Mouse (Mus musculus) adrenal gland, postnatal 36 days (tissue): ENCODE results near the gene Srebf2. TPM values are rescaled to one million over a fixed set of nuclear protein-coding genes. Genes with fewer than 3 reads are reported as not detected.
"Not testable (repeated sequence)": the region's sequence is repeated elsewhere in the genome, so short reads cannot be mapped to it uniquely, and the experiment has no call there.

Source experiments
- DNase-seq, 2 experiments: peaks; one replicate each; pipeline ENCODE4 v3.0.0; 2021; ENCODE audit warnings: mixed read lengths in 1 of 2
- long read RNA-seq, 2 experiments: library from polyadenylated mRNA; stranded (forward); transcript quantifications; one replicate each; pipeline ENCODE4 v2.0.0; 2021; ENCODE audit warnings: borderline sequencing depth in 2 of 2
- total RNA-seq, 2 experiments: library from RNA; stranded (reverse); gene quantifications; 2 replicates each; pipeline ENCODE4 v1.2.3; 2021

Srebf2 gene
- total RNA-seq = 100 to 1,000 TPM in 1 of 2 experiments, 10 to 100 TPM in 1; 80.3 to 113 TPM
- long read RNA-seq, experiment 1, full-length matches to known transcripts = 6 of 38 reads
- long read RNA-seq, experiment 1, partial matches to known transcripts = 20 of 38 reads
- long read RNA-seq, experiment 1, other reads (novel, unspliced or antisense) = 12 of 38 reads
- long read RNA-seq, experiment 2, full-length matches to known transcripts = 9 of 18 reads
- long read RNA-seq, experiment 2, partial matches to known transcripts = 2 of 18 reads
- long read RNA-seq, experiment 2, other reads (novel, unspliced or antisense) = 7 of 18 reads

DNA sequence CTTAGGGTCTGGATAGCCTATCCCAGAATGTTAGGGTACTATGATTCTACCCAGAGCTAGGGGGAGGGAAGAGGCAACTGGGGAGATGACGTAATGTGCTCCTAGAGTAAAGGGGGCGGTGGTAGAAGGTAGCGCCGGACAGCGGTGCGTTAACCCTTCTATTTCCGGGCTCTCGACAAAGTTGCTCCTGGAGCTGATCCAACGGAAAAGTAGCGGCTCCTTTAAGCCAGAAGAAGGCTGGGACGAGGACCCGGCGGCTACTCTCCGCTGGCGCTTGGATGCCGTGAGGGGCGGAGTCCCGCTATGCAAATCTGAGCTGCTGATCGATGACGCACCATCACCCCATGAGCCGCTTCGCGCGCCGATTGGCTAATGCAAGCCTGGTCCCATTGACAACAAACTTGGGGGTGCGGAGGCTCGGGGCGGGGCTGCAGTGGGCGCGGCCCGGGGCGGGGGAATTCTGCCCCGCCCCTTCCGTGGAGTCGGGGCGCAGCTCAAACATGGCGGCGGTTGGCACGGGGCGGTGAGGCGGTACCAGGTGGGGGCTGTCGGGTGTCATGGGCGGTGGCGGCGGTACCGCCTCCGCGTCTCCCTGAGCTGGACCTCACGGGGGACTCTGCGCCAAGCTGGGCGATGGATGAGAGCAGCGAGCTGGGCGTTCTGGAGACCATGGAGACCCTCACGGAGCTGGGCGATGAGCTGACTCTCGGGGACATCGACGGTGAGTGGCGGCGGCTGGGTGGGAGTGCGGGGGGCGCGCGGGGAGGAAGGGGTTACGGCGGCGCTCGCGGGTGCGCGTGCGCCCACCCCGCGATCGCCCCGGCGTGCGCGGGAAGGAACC is at the start of gene Srebf2:
Gene Srebf2 (plus strand): TSS at position 412 of the 841 bp plus-strand sequence.
- DNase-seq = peak; percentile 99

DNA sequence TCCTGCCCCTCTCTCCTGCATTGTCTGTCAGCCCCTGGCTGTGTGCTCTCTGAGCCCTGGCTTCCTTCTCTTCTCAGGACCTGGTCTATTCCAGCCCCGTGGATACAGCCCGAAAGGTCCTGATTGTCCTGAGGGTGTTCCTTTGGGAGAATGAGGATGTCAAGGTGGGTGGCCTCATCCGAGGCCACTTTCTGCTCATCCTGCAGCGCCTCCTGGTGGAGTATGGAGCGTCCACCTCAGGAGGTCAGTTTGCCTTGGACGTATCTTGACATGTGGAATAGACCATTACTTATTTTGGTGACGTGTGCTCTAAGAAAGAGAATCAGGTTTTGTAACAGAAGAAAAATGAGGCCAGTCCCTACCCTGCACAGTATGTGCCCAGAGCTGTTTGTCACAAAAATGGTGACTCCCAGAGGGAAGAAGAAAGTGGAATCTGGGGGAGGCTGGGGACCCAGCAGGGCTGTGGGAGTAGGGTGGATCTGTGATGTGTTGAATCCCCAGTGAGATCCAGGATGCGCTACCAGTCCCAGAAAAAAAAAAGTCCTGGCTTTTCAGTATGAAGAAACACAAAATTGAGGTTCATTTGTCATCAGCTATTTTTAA is 39.9 kb upstream of the Srebf2 start:
- peak; percentile 76 to 79 for DNase-seq

DNA sequence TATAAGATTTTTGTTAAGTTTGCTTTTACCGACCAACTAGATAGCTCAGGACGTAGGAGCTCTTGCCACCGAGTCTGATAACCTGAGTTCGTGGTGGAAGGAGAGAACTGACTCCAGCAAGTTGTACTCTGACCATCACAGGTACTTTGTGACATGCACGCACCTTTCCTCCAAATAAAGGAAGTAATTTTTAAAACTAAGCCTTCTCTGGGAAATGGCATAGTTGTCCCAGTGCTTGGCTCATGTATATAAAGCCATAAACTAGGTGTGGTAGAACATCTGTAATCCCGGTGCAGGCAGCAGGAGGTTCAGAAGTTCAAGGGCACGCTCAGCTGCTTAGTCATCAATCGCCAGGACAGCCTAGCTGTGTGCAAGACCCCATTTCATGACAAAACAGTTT is 26.4 kb upstream of the Srebf2 start:
- no peak for DNase-seq

DNA sequence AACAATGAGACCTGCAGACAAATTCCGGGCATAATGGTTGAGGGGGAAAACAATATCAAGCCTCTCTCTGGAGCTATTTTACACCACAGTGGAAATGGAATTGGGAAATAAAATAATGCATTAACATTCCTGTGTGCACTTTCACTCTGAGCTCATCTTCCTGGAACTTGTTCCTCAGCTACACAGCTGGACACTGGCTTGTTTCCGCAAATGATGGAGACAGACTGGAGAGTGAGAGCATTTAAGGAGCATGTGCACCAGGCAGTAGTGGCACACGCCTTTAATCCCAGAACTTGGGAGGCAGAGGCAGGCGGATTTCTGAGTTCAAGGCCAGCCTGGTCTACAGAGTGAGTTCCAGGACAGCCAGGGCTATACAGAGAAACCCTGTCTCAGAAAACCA is 20.3 kb upstream of the Srebf2 start:
- DNase-seq = not testable (repeated sequence)

DNA sequence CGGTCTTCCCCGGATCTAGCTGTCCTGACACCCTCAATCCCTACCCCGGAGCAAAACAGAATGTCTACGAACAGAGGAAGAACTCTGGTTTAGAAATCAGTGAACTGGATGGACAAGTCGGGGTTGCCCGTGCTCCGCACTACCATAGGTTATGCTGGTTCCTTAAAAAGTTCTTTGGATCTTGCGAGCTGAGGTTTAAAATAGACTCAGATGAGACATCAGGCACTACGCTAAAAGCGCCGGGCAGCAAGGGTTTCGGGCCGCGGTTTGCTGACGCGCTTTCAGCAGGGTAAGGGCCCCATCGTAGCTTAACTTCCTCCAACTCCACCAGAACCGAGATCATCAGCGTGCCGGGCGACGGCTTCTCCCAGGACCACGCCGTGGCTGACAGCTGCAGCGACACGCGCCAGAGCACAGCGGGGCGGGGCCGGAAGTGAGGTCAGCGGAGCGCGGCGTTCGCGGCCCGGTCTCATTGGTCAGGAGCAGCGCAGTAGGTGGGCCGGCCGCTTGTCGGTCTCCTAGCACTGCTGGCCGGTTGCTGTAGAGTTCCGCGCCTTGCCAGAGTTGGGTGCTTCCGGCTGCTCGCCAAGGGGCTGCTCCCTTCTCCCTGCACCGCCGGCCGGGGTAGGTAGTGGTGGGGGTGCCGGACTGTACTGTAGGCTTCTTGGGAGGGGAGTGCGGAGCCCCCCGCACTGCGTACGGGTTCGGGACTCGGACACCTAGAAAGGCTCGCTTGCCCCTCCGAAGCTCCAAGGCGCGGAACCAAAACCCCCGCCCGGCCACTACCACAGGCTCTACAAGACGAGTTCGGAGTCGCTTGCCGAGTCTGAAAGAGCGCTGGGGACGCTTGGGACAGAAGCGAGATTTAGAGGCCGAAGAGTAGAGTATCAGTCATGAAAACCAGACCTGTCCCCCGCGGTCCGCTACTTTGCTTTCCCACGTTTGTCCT is 19.3 kb upstream of the Srebf2 start, which contains the start of gene Ccdc134:
Gene Ccdc134 (plus strand): TSS at position 497 of the 949 bp plus-strand sequence.
- peak; percentile 98 to 99 for DNase-seq

DNA sequence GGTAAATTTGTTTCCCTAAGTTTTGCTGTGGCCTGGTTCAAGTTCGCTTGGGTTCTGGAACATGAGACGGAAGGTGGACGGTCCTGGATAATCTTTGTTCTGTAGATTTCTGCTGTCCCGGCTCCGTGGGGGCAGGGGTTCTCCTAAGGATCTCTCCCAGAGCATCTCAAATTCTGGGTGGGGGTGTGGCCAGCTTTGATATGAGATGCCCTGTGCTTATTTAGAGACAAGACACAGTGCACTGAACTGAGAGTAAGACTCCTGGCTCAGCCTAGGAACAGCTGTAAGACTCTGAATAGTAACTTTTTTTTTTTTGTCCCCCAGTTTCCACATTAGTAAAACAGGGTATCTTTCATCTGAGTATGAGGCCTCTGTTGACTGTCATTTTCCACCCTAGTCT is 18.6 kb upstream of the Srebf2 start:
- peak in 1 of 2 experiments; percentile 29 for DNase-seq

DNA sequence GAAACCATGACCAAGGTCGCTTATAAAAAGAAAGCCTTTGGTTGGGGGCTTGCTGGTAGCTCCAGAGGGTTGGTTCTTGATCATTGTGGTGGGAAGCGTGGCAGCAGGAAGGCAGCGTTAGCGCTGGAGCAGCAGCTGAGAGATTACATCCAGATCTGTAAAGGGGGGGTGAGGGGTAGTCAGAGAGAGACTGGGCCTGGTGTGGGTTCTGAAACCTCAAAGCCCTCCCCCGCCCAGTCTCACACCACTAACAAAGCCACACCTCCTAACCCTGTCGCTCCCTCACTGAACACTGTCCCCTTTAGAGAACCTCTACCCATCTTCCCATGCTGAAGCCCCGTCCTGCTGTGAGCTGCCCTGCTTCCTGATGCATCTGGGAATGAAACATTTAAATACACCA is 16.4 kb upstream of the Srebf2 start:
- DNase-seq = no peak

DNA sequence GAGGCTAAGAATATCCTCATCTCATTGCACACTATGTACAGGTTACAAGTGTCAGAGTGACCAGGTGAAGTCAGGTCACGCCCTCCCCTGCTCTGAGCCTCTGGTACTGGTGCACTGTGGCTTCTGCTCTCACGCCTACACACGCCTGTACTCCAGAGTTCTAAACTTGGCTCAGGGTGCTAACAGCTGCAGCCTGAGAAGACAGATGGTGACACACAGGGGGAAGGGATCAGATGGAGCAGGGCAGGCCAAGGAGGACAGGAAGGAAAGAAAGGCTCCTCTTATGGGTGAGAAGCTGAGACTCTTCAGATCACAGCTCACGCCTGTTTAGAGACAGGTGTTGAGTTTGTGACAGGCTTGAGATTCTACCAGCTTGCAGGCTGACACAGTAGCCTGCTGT is 11.6 kb upstream of the Srebf2 start:
- DNase-seq = no peak

DNA sequence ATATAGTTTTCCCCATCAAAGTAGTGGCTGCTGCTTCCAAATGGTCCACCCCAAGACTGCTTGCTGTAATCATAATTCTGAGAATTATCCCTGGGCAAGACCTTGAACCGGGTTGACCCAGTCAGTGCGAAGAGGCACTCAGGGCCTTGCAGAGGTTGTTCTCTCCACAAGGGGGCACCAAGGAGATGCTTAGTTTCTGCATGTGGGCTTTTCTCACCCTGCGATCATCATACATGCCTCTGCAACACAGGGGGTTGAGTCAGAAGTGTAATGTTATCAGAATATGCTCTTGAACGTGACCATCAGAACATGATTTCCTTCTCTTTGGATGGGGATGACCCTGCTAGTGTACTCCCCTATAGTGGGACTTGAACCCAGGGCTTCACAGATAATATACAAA is 8.4 kb upstream of the Srebf2 start:
- DNase-seq = peak; percentile 62 to 75

DNA sequence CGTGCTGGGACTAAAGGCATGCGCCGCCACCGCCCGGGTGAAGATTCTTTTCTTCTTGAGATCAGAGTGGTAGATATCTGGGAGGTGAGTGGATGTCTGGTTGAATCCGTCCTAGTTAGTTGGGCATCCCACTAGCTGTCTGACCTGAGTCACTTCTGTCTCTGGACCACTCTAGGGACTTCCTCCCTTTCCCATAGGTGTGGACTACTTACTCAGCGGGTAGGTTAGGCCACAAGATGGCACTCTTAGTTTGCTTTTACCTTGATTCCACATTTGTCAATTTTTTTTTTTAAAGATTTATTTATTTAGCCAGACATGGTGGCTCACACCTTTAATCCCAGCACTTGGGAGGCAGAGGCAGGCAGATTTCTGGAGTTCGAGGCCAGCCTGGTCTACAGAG is 7.8 kb upstream of the Srebf2 start:
- DNase-seq = no peak

DNA sequence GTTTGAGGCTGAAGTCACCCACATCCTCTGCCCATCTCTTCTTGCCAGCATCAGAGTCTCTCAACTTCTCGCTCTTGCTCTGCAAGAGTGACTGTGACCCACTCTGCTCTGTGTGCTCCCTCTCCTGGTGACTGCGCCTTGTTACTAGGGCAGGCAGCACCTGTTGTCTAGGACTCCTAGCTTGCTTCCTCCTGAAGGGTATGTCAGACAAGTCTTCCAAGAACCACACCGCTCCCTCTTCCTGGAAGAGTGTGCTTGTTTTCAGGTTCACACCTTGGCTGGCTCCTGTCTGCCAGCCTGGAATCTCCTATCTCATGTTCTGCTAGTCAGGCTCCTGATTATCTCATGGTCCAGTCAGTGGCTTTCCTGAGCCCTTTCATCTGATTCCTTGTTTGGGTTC is 6.6 kb upstream of the Srebf2 start:
- DNase-seq = no peak

DNA sequence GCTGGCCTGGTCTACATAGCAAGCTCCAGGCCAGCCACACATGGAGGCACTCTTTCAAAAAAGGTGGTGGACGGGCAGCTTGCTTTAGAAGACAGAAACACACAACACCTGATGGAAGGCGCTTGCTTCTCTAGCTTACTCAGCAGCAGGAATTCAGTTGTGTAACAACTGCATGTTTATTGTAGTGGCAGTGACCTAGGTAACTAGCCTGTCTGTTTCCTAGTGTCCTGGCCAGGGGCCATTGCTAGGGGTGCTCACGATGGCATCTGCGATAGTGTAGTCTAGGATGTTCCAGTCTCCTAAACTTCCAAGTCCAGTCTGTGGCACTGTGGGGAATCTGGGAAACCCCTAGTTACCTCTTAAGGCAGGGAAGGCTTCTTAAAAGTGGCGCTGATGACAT is 2.8 kb upstream of the Srebf2 start:
- no peak for DNase-seq

DNA sequence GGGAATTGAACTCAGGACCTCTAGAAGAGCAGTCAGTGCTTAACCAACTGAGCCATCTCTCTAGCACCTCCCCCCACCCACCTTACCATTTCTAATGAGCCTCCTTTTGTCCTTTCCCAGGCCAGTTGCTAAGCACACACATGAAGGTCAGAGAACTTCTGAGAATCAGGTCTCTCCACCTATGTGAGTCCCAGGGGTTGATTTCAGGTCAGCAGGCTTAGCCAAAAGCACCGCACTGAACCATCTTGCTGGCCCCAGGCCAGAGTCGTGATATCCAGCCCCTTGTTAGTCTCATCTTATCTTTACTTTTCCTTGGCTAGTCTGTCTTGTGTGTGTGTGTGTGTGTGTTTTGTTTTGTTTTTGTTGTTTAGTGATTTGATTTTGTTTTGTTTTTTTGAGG is 1.6 kb upstream of the Srebf2 start:
- DNase-seq = no peak

DNA sequence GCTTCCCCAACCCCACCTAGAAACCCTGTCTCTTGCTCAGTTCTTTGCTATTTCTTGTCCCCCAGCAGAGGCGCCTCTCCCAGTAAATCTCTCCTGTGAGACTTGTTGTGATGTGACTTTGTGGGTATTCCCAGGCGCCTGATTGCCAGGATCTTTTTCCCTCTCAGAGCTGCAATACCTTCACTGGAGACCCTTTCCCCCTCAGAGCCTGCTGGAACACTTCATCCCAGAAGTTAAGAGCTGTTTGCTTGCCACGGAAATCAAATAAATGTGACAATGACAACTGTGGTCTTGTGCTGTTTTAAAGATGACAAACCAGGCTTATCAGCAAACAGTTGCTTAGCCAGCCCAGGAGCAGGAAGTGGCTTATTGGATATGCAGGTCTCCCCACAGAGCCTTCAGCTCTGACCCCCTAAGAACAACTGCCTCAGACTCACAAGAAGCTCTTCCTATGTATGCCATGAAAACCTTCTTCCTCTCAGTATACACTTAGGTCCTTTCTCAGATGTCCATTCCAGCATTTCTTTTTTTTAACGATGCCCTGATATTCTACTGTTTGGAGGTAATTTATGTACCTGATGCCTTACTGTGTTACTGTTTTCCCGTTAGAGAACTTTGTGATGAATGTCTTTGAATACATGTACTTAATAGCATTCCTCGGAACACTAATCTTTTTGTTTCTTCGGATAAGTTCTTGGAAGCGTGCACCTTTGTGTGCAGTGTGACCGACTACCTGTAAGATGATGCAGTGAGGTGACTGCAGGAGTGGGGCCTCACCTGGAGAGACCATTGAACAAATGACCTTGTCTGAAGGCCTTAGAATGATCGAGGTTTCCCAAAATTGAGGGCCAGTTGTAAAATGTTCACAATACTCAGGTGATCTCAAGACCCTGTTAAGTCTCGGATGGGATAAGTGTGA is 871 bp upstream of the Srebf2 start:
- no peak for DNase-seq

DNA sequence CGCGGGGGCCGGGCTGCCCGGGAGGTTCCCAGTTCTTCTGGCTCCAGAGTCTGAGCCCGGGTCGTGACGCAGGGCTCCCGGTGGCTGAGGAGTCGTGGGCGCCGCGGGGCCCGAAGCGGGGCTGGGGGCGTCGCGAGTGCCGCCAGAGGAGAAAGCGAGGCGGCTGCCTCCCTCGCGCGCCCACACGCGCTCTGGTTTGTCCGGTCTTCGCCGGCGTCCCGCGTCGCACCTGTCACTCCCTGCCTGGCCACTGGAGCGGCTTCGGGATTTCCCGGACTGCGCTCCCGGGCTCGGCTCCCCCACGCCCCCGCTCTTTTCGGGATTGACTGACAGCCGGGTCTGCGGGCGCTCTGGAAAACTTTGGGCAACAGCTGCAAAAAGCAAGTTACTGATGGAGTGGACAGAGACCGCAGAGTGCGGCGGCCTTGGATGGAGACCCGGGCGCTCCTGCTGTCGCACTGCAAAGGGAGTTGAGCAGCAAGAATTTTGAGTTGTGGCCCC is 680 bp downstream of the Srebf2 start:
- peak; percentile 64 to 70 for DNase-seq

DNA sequence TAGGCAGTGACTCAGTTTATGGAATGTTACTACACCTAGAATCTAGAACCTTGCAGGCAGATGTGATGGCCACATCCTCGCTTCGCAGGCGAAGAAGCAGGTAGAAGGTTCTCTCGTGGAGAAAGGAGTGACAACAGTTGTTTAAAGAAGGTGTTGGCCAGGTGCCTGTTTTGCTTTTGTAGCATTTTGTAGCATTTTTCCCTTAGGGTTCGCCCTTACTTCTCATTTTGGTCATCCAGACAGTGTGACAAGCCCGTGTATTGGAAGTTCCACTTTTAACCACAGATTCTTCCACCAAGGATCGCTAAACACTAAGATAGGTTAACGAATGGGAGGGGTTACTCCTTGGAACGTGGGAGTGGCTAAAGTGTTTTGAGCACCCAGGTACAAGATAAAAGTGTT is 1.5 kb downstream of the Srebf2 start:
- DNase-seq = no peak

DNA sequence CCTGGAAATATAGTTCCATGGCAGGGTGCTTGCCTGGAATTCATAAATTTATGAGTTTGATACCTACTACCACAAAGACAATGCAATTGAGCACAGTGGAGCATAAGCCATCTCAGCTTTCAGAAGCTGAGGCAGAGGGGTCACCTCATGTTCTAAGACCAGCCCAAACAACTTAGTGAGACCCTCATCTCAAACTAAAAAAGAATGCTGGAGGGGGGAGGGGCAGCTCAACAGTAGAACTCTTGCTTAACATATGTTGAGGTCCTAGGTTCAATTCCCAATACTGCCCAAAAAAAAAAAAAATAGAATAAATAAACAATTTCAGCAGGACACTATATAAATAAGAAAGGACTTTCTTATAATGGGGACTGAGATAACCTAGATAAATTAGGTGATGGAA is 3.1 kb downstream of the Srebf2 start:
- no peak for DNase-seq

DNA sequence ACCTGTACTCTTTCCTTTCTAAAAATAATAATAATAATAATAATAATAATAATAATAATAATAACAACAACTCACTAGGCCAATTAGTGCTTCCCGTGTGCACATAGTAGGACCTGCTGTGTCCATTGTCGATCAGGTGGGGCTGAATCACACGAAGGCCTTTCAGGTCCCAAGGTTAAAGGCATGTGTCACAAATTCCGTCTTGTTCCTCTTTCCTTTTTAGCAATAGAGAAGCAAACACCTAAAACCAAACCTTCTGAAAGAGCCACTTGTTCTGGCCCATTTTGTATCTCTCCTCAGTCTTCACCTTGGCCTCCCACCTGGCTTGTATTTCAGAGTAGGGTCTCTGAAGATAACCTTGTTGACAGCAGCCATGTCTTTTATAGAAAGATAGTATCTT is 4.2 kb downstream of the Srebf2 start:
- DNase-seq = no peak

DNA sequence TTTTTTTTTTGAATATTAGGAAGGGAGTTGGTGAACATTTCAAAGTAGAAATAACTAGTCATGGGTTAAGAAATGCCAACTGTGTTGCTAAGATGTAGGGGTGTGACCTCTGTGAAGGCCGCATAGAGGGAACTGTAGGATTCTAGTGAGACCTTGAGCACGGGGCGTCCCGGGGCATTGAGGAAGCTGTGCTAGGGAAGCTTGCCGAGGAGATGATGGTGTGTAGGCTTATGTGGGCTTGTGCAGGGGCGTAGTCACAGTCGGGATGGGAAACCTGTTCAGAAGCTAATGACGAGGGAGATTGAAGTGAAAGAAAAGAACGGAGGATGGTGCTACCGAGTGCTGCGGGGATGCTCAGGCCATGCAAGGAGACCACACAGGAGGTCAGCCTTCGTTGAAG is 5.0 kb downstream of the Srebf2 start:
- peak; percentile 34 to 41 for DNase-seq

DNA sequence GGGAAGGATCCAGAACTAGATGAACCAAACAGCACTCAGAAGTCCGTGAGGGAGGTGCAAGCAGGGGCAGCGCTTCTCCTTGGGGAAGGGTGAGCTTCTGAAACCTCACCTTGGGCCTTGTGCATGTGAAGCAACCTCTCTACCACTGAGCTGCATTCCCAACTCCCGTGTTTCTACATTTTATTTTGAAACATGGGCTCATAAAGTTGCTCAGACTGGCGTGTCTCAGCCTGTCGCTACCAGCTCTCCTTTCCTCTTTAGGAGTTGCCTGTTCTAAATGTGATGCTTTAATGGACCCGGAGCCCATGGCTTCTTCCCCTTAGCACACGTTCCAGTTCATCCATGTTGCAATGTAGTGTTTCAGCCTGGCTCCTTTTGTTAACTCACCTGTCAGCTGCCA is 5.5 kb downstream of the Srebf2 start:
- no peak for DNase-seq

DNA sequence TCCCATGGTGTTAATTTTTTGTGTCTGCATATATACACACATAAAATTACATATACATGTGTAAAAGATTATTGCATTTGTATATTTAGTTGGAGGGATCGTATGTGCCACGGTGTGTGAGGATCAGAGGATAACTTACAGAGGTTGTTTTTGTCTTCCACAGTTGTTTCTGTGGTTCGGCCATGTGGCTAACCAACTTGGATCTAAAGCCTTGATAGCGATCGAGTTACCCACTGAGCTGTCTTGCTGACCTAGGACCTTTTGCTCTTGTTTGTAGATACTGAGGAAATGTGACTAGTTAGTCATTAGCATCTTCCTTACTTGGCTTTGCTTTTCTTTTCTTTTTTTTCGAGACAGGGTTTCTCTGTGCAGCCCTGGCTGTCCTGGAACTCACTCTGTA is 9.3 kb downstream of the Srebf2 start:
- no peak for DNase-seq
